Mouse (Mus musculus) cerebellum, adult 2 months (tissue): ENCODE data around the gene Rhbdd3. TPM values are rescaled to one million over a fixed set of nuclear protein-coding genes. Genes with fewer than 3 reads are reported as not detected.

Experiments
- DNase-seq, 2 experiments: peaks; one replicate each; pipeline ENCODE4 v3.0.0; 2021
- H3K27ac ChIP-seq: fragments of 200-500 bp; 2 replicates; pipeline ENCODE4 v1.5.1; 2012; ENCODE audit warnings: low read length, control low read depth, inconsistent platforms; ENCODE audit not compliant: insufficient read depth
- H3K27me3 ChIP-seq: fragments of 200-500 bp; 2 replicates; pipeline ENCODE4 v1.6.1; 2012; ENCODE audit warnings: inconsistent platforms, mild to moderate bottlenecking, low read length, moderate library complexity; ENCODE audit not compliant: control insufficient read depth, insufficient read depth
- H3K4me1 ChIP-seq: fragments of 200-500 bp; 2 replicates; pipeline ENCODE4 v1.6.1; 2011; ENCODE audit warnings: low read length; ENCODE audit not compliant: control insufficient read depth, insufficient read depth
- H3K4me3 ChIP-seq: fragments of 200-500 bp; replicated peaks from 2 replicates; pipeline ENCODE3; 2011; ENCODE audit warnings: mild to moderate bottlenecking, low read depth, low read length, control low read depth; ENCODE audit not compliant: insufficient read depth
- CTCF ChIP-seq: fragments of 200-500 bp; IDR thresholded peaks from 2 replicates; pipeline ENCODE4 v1.5.1; 2011; ENCODE audit warnings: low read depth, mild to moderate bottlenecking, control low read depth, low read length, moderate library complexity, borderline replicate concordance; ENCODE audit not compliant: insufficient read depth
- POLR2A ChIP-seq: fragments of 200-500 bp; IDR thresholded peaks from 2 replicates; pipeline ENCODE4 v1.6.1; 2011; ENCODE audit warnings: low read length, control low read depth, borderline replicate concordance; ENCODE audit not compliant: insufficient read depth
- WGBS: fragments of 180-500 bp; shearing (Covaris S2); methylation state at CpG from one replicate; pipeline ENCODE4 v1.1.7; 2018; 5-methylcytosine and 5-hydroxymethylcytosine counted together
- polyA plus RNA-seq: library from polyadenylated mRNA; depleted of rRNA; stranded (reverse); fragments of >200 nt; gene quantifications from 2 replicates; pipeline ENCODE4 v1.2.3, GENCODE M21; 2012

The Rhbdd3 gene
- polyA plus RNA-seq, 1 experiment, result 29.5 TPM

GRCm38 (mm10) chr11:5057541-5057855 is 41.2 kb upstream of the Rhbdd3 start:
- H3K27ac ChIP-seq, result no peak overlapping the region
- no peak overlapping the region for H3K4me3 ChIP-seq
- no peak for DNase-seq
- no peaks in the 10 kb centered on the region; the same call in 1 of the 2 replicates for H3K27me3 ChIP-seq
- TF ChIP-seq POLR2A (no peak), CTCF (no peak)
- H3K4me1 ChIP-seq, result peaks cover 15% of the 10 kb centered on the region
- WGBS, result 55% methylated on average over 8 of the region's 8 CpGs

- DNase-seq, result no peak
- TF ChIP-seq CTCF, result no peak
- no peak for TF ChIP-seq POLR2A
- 4% methylated on average over 77 of the region's 77 CpGs for WGBS
- Histone ChIP-seq H3K4me3 (peak within 1 kb of the TSS; percentile 19), H3K4me1 (peaks cover 20% of the 10 kb centered on the region), H3K27me3 (no peaks in the 10 kb centered on the region; the same call in 1 of the 2 replicates), H3K27ac (no peak within 1 kb of the TSS)
Observed at GRCm38 (mm10) chr11:5057856-5058641, 40.7 kb upstream of the Rhbdd3 start, which contains the start of gene Rasl10a. Gene Rasl10a, plus strand, starts transcription at chr11:5058128.

- TF ChIP-seq CTCF (no peak), POLR2A (no peak)
- Histone ChIP-seq H3K4me3 (no peak overlapping the region), H3K27ac (no peak overlapping the region), H3K27me3 (no peaks in the 10 kb centered on the region; the same call in 1 of the 2 replicates), H3K4me1 (peaks cover 25% of the 10 kb centered on the region)
- DNase-seq, result no peak
- 36% methylated on average over 9 of the region's 9 CpGs for WGBS
Observed at GRCm38 (mm10) chr11:5058783-5059182, 39.9 kb upstream of the Rhbdd3 start.

GRCm38 (mm10) chr11:5059230-5059629 is 39.5 kb upstream of the Rhbdd3 start:
- Histone ChIP-seq H3K4me3 (no peak overlapping the region), H3K27ac (no peak overlapping the region), H3K27me3 (no peaks in the 10 kb centered on the region; the same call in 1 of the 2 replicates), H3K4me1 (peaks cover 25% of the 10 kb centered on the region)
- TF ChIP-seq CTCF (no peak), POLR2A (no peak)
- DNase-seq, result no peak
- WGBS, result 37% methylated on average over 14 of the region's 14 CpGs

- no peak for TF ChIP-seq POLR2A
- TF ChIP-seq CTCF, result peak; percentile 66
- Histone ChIP-seq H3K4me1 (peaks cover 25% of the 10 kb centered on the region), H3K4me3 (no peak overlapping the region)
Observed at GRCm38 (mm10) chr11:5059704-5060156, 39.0 kb upstream of the Rhbdd3 start.

GRCm38 (mm10) chr11:5060756-5061412 is 37.8 kb upstream of the Rhbdd3 start:
- no peak for DNase-seq
- TF ChIP-seq POLR2A, result no peak
- no peak for TF ChIP-seq CTCF
- peaks cover 19% of the 10 kb centered on the region for H3K4me1 ChIP-seq
- 72% methylated on average over 28 of the region's 28 CpGs for WGBS
- H3K27ac ChIP-seq, result no peak overlapping the region
- no peaks in the 10 kb centered on the region; the same call in 1 of the 2 replicates for H3K27me3 ChIP-seq
- H3K4me3 ChIP-seq, result no peak overlapping the region

More at GRCm38 (mm10) chr11:5059704-5060156, 39.0 kb upstream of the Rhbdd3 start:
- 11% methylated on average over 27 of the region's 27 CpGs for WGBS
- DNase-seq, result no peak
- H3K27me3 ChIP-seq, result no peaks in the 10 kb centered on the region; the same call in 1 of the 2 replicates
- H3K27ac ChIP-seq, result no peak overlapping the region

GRCm38 (mm10) chr11:5061413-5062139 is 37.1 kb upstream of the Rhbdd3 start:
- peak; percentile 86 for DNase-seq
- TF ChIP-seq CTCF, result no peak
- no peak for TF ChIP-seq POLR2A
- no peak overlapping the region for H3K27ac ChIP-seq
- H3K4me3 ChIP-seq, result peak overlapping the region; percentile 26
- H3K27me3 ChIP-seq, result no peaks in the 10 kb centered on the region; the same call in 1 of the 2 replicates
- H3K4me1 ChIP-seq, result peaks cover 16% of the 10 kb centered on the region
- 18% methylated on average over 62 of the region's 62 CpGs for WGBS

- no peak for TF ChIP-seq POLR2A
- TF ChIP-seq CTCF, result no peak
- WGBS, result 39% methylated on average over 13 of the region's 13 CpGs
- Histone ChIP-seq H3K4me1 (peaks cover 16% of the 10 kb centered on the region), H3K4me3 (no peak overlapping the region), H3K27me3 (no peaks in the 10 kb centered on the region; the same call in 1 of the 2 replicates), H3K27ac (no peak overlapping the region)
- no peak for DNase-seq
Observed at GRCm38 (mm10) chr11:5062326-5062725, 36.4 kb upstream of the Rhbdd3 start.
